Mouse (Mus musculus) thymus, postnatal 4 days (tissue): ENCODE measurements around the gene Rnf141.

Experiments used
- DNase-seq: peaks from one replicate; pipeline ENCODE4 v3.0.0; 2021

Rnf141 gene

GRCm38 (mm10) chr7:110753926-110754330, 90.3 kb downstream of the Rnf141 start:
- no peak for DNase-seq

GRCm38 (mm10) chr7:110753310-110753709, 90.9 kb downstream of the Rnf141 start:
- DNase-seq = no peak

- no peak for DNase-seq
Observed at GRCm38 (mm10) chr7:110751634-110752033, 92.6 kb downstream of the Rnf141 start.

GRCm38 (mm10) chr7:110750834-110751233, 93.4 kb downstream of the Rnf141 start:
- DNase-seq = no peak
